Mouse (Mus musculus) heart, embryonic 11.5 days (tissue): ENCODE data around the gene Slc17a7. TPM values are rescaled to one million over a fixed set of nuclear protein-coding genes. Genes with fewer than 3 reads are reported as not detected.

ENCODE experiments used
- ATAC-seq: fragments of 200-750 bp; cut with Nextera tagmentation; replicated peaks from 2 replicates; pipeline ENCODE4 v1.8.0; 2017; ENCODE audit warnings: moderate library complexity; ENCODE audit not compliant: insufficient number of reproducible peaks, low FRiP score, low TSS enrichment
- H3K27ac ChIP-seq: fragments of 300-500 bp; sonication (generic); 2 replicates; pipeline ENCODE4 v1.5.1; 2014; ENCODE audit warnings: mild to moderate bottlenecking, low read depth, low read length
- H3K27me3 ChIP-seq: fragments of 300-500 bp; sonication (generic); 2 replicates; pipeline ENCODE4 v1.6.1; 2014; ENCODE audit warnings: mild to moderate bottlenecking, low read length, mixed read lengths; ENCODE audit not compliant: control insufficient read depth, insufficient read depth
- H3K36me3 ChIP-seq: fragments of 300-500 bp; sonication (generic); 2 replicates; pipeline ENCODE4 v1.6.1; 2014; ENCODE audit warnings: mild to moderate bottlenecking, low read length, moderate library complexity, mixed read lengths; ENCODE audit not compliant: control insufficient read depth, insufficient read depth
- H3K4me1 ChIP-seq: fragments of 300-500 bp; sonication (generic); 2 replicates; pipeline ENCODE4 v1.6.1; 2014; ENCODE audit warnings: low read length; ENCODE audit not compliant: control insufficient read depth, insufficient read depth
- H3K4me2 ChIP-seq: fragments of 300-500 bp; sonication (generic); 2 replicates; pipeline ENCODE4 v1.6.1; 2014; ENCODE audit warnings: mild to moderate bottlenecking, moderate library complexity
- H3K4me3 ChIP-seq: fragments of 300-500 bp; sonication (generic); 2 replicates; pipeline ENCODE4 v1.5.1; 2014; ENCODE audit warnings: low read depth, low read length
- H3K9ac ChIP-seq: fragments of 300-500 bp; sonication (generic); 2 replicates; pipeline ENCODE4 v1.6.1; 2014; ENCODE audit warnings: mild to moderate bottlenecking, low read depth, low read length, moderate library complexity
- H3K9me3 ChIP-seq: fragments of 300-500 bp; sonication (generic); replicated peaks from 2 replicates; pipeline ENCODE4 v1.6.1; 2016; ENCODE audit warnings: low read length; ENCODE audit not compliant: control insufficient read depth
- WGBS: fragments of 180-500 bp; shearing (Covaris S2); extraction: QIAGEN DNeasy Blood & Tissue Kit; methylation state at CpG from one replicate; pipeline ENCODE4 v1.1.7; 2014; ENCODE audit not compliant: insufficient replicate concordance; 5-methylcytosine and 5-hydroxymethylcytosine counted together
- polyA plus RNA-seq: library from polyadenylated mRNA; unstranded; fragments of >200 nt; fragmentation: Nextera tagmentation; extraction: Ambion mirVana; gene quantifications from 2 replicates; pipeline ENCODE4 v1.2.1, GENCODE M21; 2014

Slc17a7 gene
- polyA plus RNA-seq, 1 experiment from 2014 or later, result 3.0 TPM

DNA sequence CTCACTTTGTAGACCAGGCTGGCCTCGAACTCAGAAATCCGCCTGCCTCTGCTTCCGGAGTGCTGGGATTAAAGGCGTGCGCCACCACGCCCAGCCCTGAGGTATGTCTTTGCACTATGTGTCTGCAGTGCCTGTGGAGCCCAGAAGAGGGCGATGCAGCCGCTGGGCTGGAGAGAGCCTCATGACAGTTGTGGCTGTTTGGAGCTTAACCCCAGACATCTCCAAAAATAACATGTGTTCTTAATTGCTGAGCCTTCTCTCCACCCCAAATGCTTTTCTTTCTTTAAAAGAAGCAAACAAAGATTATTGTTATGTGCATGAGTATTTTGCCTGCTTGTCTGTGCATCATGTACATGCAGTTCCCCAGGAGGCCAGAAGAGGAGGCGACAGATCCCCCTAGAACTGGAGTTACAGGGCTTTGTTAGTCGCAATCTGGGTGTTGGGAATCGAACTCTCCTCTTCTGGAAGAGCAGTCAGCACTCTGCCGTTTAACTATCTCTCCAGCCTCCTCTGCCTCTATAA is 8.7 kb upstream of the Slc17a7 start:
- H3K36me3 ChIP-seq, result peaks cover 6% of the 10 kb centered on the region; the same call in 1 of the 2 replicates
- WGBS, result 69% methylated on average over 12 of the region's 12 CpGs
- peaks cover 3% of the 10 kb centered on the region for H3K4me1 ChIP-seq
- H3K9me3 ChIP-seq, result no peaks in the 10 kb centered on the region
- peak overlapping the region; percentile 91 for H3K4me2 ChIP-seq
- H3K9ac ChIP-seq, result peak overlapping the region; percentile 34; the same call in 1 of the 2 replicates
- ATAC-seq, result 0 out of 2 replicates have a peak, but pooled peaks have one; percentile 0
- peak overlapping the region; percentile 74 for H3K4me3 ChIP-seq
- H3K27ac ChIP-seq, result 0 out of 2 replicates have a peak overlapping the region, but pooled peaks have one; percentile 15
- H3K27me3 ChIP-seq, result no peaks in the 10 kb centered on the region

DNA sequence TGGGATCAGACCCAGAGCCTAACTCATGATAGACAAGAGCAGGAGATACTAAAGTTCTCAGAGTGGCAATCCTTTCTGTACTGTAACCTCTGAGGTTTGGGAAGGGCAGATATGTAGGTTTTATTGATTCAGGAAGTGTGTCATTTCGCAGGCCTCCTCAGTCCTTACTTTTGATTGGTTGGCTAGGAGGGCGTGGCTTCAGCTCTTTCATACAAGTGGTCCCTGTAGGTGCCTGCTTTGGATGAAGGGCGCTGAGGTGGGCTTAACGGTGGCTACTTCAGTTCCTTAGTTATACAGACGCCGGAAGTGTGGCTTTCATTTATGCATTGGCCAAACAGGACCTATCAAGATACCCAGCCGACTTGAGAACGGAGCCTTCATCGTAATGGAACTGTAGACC is 8.2 kb upstream of the Slc17a7 start:
- ATAC-seq, result no peak
- Histone ChIP-seq H3K36me3 (peaks cover 8% of the 10 kb centered on the region; the same call in 1 of the 2 replicates), H3K4me2 (no peak overlapping the region), H3K9ac (no peak overlapping the region), H3K4me1 (peaks cover 2% of the 10 kb centered on the region), H3K9me3 (no peaks in the 10 kb centered on the region), H3K27me3 (no peaks in the 10 kb centered on the region), H3K4me3 (no peak overlapping the region), H3K27ac (no peak overlapping the region)
- WGBS, result 84% methylated on average over 9 of the region's 9 CpGs

DNA sequence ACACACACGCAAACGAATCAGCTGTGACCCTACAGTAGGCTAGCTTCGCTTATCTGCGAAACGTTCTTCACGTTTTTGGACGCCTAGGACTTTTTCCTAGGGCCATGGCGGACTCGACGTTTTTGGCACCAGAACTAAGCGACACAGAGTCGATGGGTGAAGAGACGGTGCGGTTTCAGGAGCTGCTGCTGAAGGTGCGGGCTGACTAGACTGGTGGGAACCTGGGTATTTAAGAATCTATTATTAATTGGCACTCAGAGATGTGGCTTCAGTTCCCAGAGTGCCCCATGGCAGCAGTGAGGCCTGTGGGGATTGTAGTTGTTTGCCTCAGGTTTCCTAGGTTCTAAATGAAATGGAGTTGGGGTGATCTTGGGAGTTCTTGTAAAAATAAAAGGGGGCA is 7.5 kb upstream of the Slc17a7 start:
- no peak overlapping the region for H3K4me2 ChIP-seq
- H3K9ac ChIP-seq, result no peak overlapping the region
- H3K9me3 ChIP-seq, result no peaks in the 10 kb centered on the region; the same call in 1 of the 2 replicates
- H3K4me1 ChIP-seq, result no peaks in the 10 kb centered on the region; the same call in 1 of the 2 replicates
- no peak overlapping the region for H3K27ac ChIP-seq
- H3K36me3 ChIP-seq, result peaks cover 8% of the 10 kb centered on the region; the same call in 1 of the 2 replicates
- 89% methylated on average over 15 of the region's 15 CpGs for WGBS
- no peaks in the 10 kb centered on the region for H3K27me3 ChIP-seq
- H3K4me3 ChIP-seq, result no peak overlapping the region
- ATAC-seq, result no peak

DNA sequence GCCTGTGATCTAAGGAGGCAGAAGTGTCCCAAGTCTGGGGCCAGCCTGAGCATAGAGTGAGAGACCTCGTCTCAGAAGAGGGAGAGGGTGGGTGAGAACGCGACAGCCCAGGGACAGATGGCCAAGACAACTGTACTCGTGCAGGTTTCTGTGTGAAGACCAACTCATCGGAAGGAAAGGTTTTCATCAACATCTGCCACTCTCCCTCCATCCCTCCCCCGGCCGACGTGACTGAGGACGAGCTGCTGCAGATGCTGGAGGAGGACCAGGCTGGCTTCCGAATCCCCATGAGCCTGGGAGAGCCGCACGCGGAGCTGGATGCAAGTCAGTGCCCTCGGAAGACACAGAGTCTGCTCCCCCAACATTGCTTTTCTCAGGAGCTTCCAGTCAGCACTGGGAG is 6.3 kb upstream of the Slc17a7 start:
- 86% methylated on average over 14 of the region's 14 CpGs for WGBS
- H3K4me3 ChIP-seq, result no peak overlapping the region
- no peak overlapping the region for H3K9ac ChIP-seq
- H3K27me3 ChIP-seq, result peaks cover under 1% of the 10 kb centered on the region
- no peaks in the 10 kb centered on the region; the same call in 1 of the 2 replicates for H3K4me1 ChIP-seq
- H3K9me3 ChIP-seq, result no peaks in the 10 kb centered on the region; the same call in 1 of the 2 replicates
- H3K4me2 ChIP-seq, result no peak overlapping the region
- peaks cover 8% of the 10 kb centered on the region; the same call in 1 of the 2 replicates for H3K36me3 ChIP-seq
- ATAC-seq, result no peak
- no peak overlapping the region for H3K27ac ChIP-seq

DNA sequence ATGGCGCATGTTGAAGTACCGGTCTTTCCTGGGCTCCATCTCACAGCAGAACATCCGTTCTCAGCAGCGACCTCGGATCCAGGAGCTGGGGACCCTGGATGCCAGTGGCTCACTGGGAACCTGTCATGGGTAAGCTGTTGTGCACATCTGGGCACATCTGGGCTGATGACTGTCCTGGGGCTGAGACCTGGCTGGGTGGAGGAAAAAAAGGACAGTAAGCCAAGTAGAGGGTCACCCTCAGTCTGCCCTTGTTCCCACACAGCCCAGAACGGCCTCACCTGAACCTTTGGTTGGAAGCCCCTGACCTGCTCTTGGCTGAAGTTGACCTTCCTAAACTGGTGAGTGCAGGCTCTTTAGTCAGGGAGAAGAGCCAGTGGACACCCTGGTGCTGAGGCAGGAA is 4.8 kb upstream of the Slc17a7 start:
- no peak overlapping the region for H3K9ac ChIP-seq
- no peaks in the 10 kb centered on the region; the same call in 1 of the 2 replicates for H3K4me1 ChIP-seq
- no peak overlapping the region for H3K4me2 ChIP-seq
- H3K27me3 ChIP-seq, result peaks cover 16% of the 10 kb centered on the region
- no peak for ATAC-seq
- H3K4me3 ChIP-seq, result no peak overlapping the region
- peaks cover 8% of the 10 kb centered on the region; the same call in 1 of the 2 replicates for H3K36me3 ChIP-seq
- WGBS, result 87% methylated on average over 6 of the region's 6 CpGs
- H3K9me3 ChIP-seq, result no peaks in the 10 kb centered on the region; the same call in 1 of the 2 replicates
- no peak overlapping the region for H3K27ac ChIP-seq

DNA sequence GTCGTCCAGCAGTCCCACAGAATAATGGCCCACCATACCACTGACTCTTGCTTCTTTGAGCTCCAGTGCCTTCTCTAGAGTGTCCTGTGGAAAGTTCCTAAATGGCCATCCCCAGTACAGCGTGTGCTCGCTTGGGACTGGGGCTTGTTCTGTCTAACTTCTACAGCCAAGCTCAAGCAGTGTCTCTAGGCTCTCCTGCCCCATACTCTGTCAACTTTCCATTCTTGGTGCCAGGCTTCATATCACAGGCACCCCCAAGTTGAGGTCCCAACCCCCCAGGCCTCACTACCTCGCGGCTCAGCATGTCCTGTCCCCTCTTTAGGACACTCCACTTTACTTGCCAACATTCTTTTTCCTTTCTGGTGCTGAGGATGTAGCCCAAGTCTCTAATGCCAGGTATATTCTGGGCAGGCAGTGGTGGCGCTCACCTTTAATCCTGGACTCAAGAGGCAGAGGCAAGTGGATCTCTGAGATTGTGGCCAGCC is 3.4 kb upstream of the Slc17a7 start:
- H3K9ac ChIP-seq, result no peak overlapping the region
- H3K36me3 ChIP-seq, result peaks cover 8% of the 10 kb centered on the region; the same call in 1 of the 2 replicates
- no peak overlapping the region for H3K27ac ChIP-seq
- peaks cover 30% of the 10 kb centered on the region for H3K27me3 ChIP-seq
- H3K4me1 ChIP-seq, result no peaks in the 10 kb centered on the region
- WGBS, result 90% methylated on average over 6 of the region's 6 CpGs
- ATAC-seq, result no peak
- H3K4me2 ChIP-seq, result no peak overlapping the region
- no peak overlapping the region for H3K4me3 ChIP-seq
- H3K9me3 ChIP-seq, result no peaks in the 10 kb centered on the region; the same call in 1 of the 2 replicates

DNA sequence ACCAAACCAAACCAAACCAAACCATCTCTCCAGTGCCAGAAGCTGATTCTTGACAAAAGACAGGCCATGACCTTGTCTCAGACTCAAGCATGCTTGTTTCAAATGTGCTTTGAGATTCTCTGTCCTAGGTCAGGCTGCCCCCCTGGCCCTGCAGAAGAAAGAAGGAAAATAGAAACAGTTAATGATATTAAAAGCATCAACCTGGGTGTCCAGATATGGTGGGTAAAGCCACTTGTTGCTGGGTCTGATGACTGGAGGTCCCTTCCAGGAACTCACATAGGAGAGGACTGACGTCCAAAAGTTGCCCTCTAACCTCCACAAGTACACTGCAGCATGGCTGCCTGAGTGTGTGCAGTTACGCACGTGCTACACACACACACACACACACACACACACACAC is 2.9 kb upstream of the Slc17a7 start:
- ATAC-seq, result no peak
- 90% methylated on average over 3 of the region's 3 CpGs for WGBS
- H3K4me1 ChIP-seq, result no peaks in the 10 kb centered on the region
- no peaks in the 10 kb centered on the region; the same call in 1 of the 2 replicates for H3K9me3 ChIP-seq
- H3K36me3 ChIP-seq, result peaks cover 8% of the 10 kb centered on the region; the same call in 1 of the 2 replicates
- H3K27me3 ChIP-seq, result peaks cover 35% of the 10 kb centered on the region
- H3K27ac ChIP-seq, result no peak overlapping the region
- no peak overlapping the region for H3K4me3 ChIP-seq
- H3K4me2 ChIP-seq, result no peak overlapping the region
- no peak overlapping the region for H3K9ac ChIP-seq

DNA sequence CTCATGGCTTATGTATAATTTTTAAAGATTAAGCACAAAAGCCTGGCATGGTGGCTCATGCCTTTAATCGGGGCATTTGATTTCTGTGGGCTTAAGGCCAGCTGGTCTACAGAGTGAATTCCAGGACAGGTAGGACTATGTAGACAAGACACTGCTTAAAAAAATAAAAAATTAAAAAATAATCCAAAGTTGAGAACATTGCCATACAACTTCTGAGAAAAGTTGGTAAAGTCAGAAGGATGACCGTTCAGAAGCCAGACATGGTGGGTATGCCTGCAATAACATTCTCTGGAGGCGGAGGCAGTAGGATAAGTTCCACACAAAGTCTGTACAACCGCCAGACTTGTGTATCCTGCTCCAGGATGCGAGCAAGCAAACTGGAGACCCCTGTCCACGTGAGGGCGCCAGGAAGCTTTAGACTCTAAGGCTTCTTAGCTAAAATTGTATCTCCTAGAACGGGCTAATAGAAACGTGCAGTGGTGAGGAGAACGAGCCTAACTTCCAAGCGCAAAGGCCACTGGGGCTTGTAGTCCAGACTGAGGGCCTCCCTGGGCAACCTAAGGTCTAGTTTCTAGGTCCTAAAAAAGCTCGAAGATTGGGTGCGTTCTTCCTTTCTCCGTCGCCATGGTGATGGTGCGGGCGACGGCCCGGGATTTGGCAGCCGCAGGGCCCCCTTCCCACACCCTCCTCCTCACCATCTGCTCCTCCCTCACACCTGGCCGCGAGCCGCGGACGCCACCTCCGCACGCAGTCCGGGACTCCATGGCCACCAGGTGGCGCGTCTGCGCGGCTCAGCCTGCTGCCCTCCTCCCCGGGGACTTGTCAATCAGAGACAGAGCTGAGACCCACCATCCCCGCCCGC is 1.9 kb upstream of the Slc17a7 start:
- H3K4me1 ChIP-seq, result no peaks in the 10 kb centered on the region
- H3K36me3 ChIP-seq, result peaks cover 8% of the 10 kb centered on the region; the same call in 1 of the 2 replicates
- H3K4me3 ChIP-seq, result peak overlapping the region; percentile 32
- no peak overlapping the region for H3K27ac ChIP-seq
- WGBS, result 4% methylated on average over 35 of the region's 35 CpGs
- H3K9ac ChIP-seq, result peak overlapping the region; percentile 50; the same call in 1 of the 2 replicates
- H3K27me3 ChIP-seq, result peaks cover 45% of the 10 kb centered on the region
- ATAC-seq, result peak; percentile 58
- no peaks in the 10 kb centered on the region; the same call in 1 of the 2 replicates for H3K9me3 ChIP-seq
- H3K4me2 ChIP-seq, result peak overlapping the region; percentile 66
